Mouse (Mus musculus): ENCODE measurements at regions not wholly inside any gene's neighbourhood (a gene's known extent, or its start where the extent isn't known, plus 50 kb on each side); places are given as distances from the start of the nearest gene placed in this dataset.
A peak's percentile ranks its signal among the peaks of the same experiment; 100 is the strongest.
"Not testable (repeated sequence)": the region's sequence is repeated elsewhere in the genome, so short reads cannot be mapped to it uniquely, and the experiment has no call there.

GRCm38 (mm10) chr10:85731163-85731562, 98.1 kb upstream of the Pwp1 start:
- not testable (repeated sequence) for DNase-seq (ENCODE audit: low read depth, low spot score)

GRCm38 (mm10) chr10:85731796-85732388, 97.4 kb upstream of the Pwp1 start:
- DNase-seq (ENCODE audit: low read depth, low spot score) = peak; percentile 53

- DNase-seq (ENCODE audit: low read depth, low spot score) = no peak
These were observed 91.5 kb upstream of the Pwp1 start for GRCm38 (mm10) chr10:85737796-85738195.

- DNase-seq (ENCODE audit: low read depth, low spot score) = no peak
These were observed 90.3 kb upstream of the Pwp1 start for GRCm38 (mm10) chr10:85739008-85739407.

- DNase-seq (ENCODE audit: low read depth, low spot score) = not testable (repeated sequence)
These were observed 89.7 kb upstream of the Pwp1 start for GRCm38 (mm10) chr10:85739565-85739964.

- no peak for DNase-seq (ENCODE audit: low read depth, low spot score)
These were observed 87.3 kb upstream of the Pwp1 start for GRCm38 (mm10) chr10:85741972-85742371.

GRCm38 (mm10) chr10:85745390-85745789, 83.9 kb upstream of the Pwp1 start:
- peak; percentile 25 for DNase-seq (ENCODE audit: low read depth, low spot score)

- peak; percentile 32 for DNase-seq (ENCODE audit: low read depth, low spot score)
These were observed 83.5 kb upstream of the Pwp1 start for GRCm38 (mm10) chr10:85745818-85746217.

- not testable (repeated sequence) for DNase-seq (ENCODE audit: low read depth, low spot score)
These were observed 79.7 kb upstream of the Pwp1 start for GRCm38 (mm10) chr10:85749549-85749948.

- DNase-seq (ENCODE audit: low read depth, low spot score) = no peak
These were observed 54.3 kb upstream of the Pwp1 start for GRCm38 (mm10) chr10:85775035-85775434.
